Mouse (Mus musculus): ENCODE data around the gene Ankrd49.

Ankrd49 gene

GRCm38 (mm10) chr9:14740151-14740924, 44.3 kb downstream of the Ankrd49 start, which contains the start of gene Piwil4:
Gene Piwil4 (minus strand): TSS chr9:14740733.
- DNase-seq = no peak

GRCm38 (mm10) chr9:14739498-14740150, 45.0 kb downstream of the Ankrd49 start:
- DNase-seq = no peak

GRCm38 (mm10) chr9:14730941-14731541, 53.6 kb downstream of the Ankrd49 start:
- no peak for DNase-seq
